Mouse (Mus musculus) hindbrain, embryonic 14.5 days (tissue): Measurements from ENCODE around the gene Smco2. TPM values are rescaled to one million over a fixed set of nuclear protein-coding genes. Genes with fewer than 3 reads are reported as not detected.

ENCODE experiments used
- ATAC-seq: fragments of 200-750 bp; cut with Nextera tagmentation; 2 replicates; pipeline ENCODE4 v1.8.0; 2017; ENCODE audit warnings: moderate number of reproducible peaks, mild to moderate bottlenecking, moderate TSS enrichment, moderate library complexity; ENCODE audit not compliant: low FRiP score
- DNase-seq: peaks from one replicate; pipeline ENCODE4 v3.0.0-alpha.2; 2015; ENCODE audit warnings: low spot score
- H3K27ac ChIP-seq: fragments of 300-500 bp; sonication (generic); 2 replicates; pipeline ENCODE4 v1.5.1; 2014; ENCODE audit warnings: mild to moderate bottlenecking, moderate library complexity
- H3K27me3 ChIP-seq: fragments of 300-500 bp; sonication (generic); 2 replicates; pipeline ENCODE4 v1.6.1; 2014; ENCODE audit warnings: mild to moderate bottlenecking, low read length, mixed read lengths; ENCODE audit not compliant: control insufficient read depth, insufficient read depth
- H3K36me3 ChIP-seq: fragments of 300-500 bp; sonication (generic); replicated peaks from 2 replicates; pipeline ENCODE4 v1.6.1; 2014; ENCODE audit not compliant: control insufficient read depth, insufficient read depth
- H3K4me1 ChIP-seq: fragments of 300-500 bp; sonication (generic); replicated peaks from 2 replicates; pipeline ENCODE4 v1.6.1; 2014; ENCODE audit warnings: antibody characterized with exemption, low read length, mixed read lengths; ENCODE audit not compliant: control insufficient read depth, insufficient read depth
- H3K4me2 ChIP-seq: fragments of 300-500 bp; sonication (generic); replicated peaks from 2 replicates; pipeline ENCODE4 v1.6.1; 2014; ENCODE audit warnings: mild to moderate bottlenecking, moderate library complexity
- H3K4me3 ChIP-seq: fragments of 300-500 bp; sonication (generic); replicated peaks from 2 replicates; pipeline ENCODE4 v1.5.1; 2014; ENCODE audit warnings: mild to moderate bottlenecking, low read length
- H3K9ac ChIP-seq: fragments of 300-500 bp; sonication (generic); 2 replicates; pipeline ENCODE4 v1.6.1; 2014
- H3K9me3 ChIP-seq: fragments of 300-500 bp; sonication (generic); 2 replicates; pipeline ENCODE4 v1.6.1; 2016; ENCODE audit warnings: low read length; ENCODE audit not compliant: control insufficient read depth
- WGBS: fragments of 180-500 bp; shearing (Covaris S2); extraction: QIAGEN DNeasy Blood & Tissue Kit; methylation state at CpG from one replicate; pipeline ENCODE4 v1.1.7; 2014; 5-methylcytosine and 5-hydroxymethylcytosine counted together
- polyA plus RNA-seq: library from polyadenylated mRNA; unstranded; fragments of >200 nt; fragmentation: Nextera tagmentation; extraction: Ambion mirVana; gene quantifications from 2 replicates; pipeline ENCODE4 v1.2.1, GENCODE M21; 2014

The Smco2 gene
- polyA plus RNA-seq, 1 experiment from 2014 or later: not detected

- ATAC-seq (peak; percentile 73), DNase-seq (no peak)
- Histone ChIP-seq H3K27ac (no peak overlapping the region), H3K36me3 (no peaks in the 10 kb centered on the region), H3K9me3 (no peaks in the 10 kb centered on the region), H3K4me2 (peak overlapping the region; percentile 94), H3K4me3 (peak overlapping the region; percentile 74), H3K4me1 (peaks cover 3% of the 10 kb centered on the region), H3K27me3 (peaks cover 10% of the 10 kb centered on the region; the same call in 1 of the 2 replicates), H3K9ac (peak overlapping the region; percentile 74)
- WGBS: 13% methylated on average over 15 of the region's 26 CpGs
Measured at GRCm38 (mm10) chr6:146888660-146889490, 39.0 kb downstream of the Smco2 start.

- Histone ChIP-seq H3K4me3 (no peak overlapping the region), H3K27me3 (peaks cover 10% of the 10 kb centered on the region; the same call in 1 of the 2 replicates), H3K4me1 (peaks cover 3% of the 10 kb centered on the region), H3K27ac (no peak overlapping the region), H3K4me2 (0 out of 2 replicates have a peak overlapping the region, but pooled peaks have one; percentile 15), H3K9me3 (no peaks in the 10 kb centered on the region), H3K9ac (no peak overlapping the region), H3K36me3 (no peaks in the 10 kb centered on the region)
- no peak for ATAC-seq
- 52% methylated on average over 2 of the region's 2 CpGs for WGBS
- no peak for DNase-seq
Measured at GRCm38 (mm10) chr6:146890215-146890614, 40.3 kb downstream of the Smco2 start.

- Histone ChIP-seq H3K4me3 (no peak overlapping the region), H3K9me3 (no peaks in the 10 kb centered on the region), H3K4me1 (peaks cover 3% of the 10 kb centered on the region), H3K36me3 (no peaks in the 10 kb centered on the region), H3K27ac (no peak overlapping the region), H3K27me3 (peaks cover 10% of the 10 kb centered on the region; the same call in 1 of the 2 replicates), H3K9ac (no peak overlapping the region), H3K4me2 (peak overlapping the region; percentile 15; the same call in 1 of the 2 replicates)
- ATAC-seq (no peak), DNase-seq (no peak)
Measured at GRCm38 (mm10) chr6:146890633-146891032, 40.7 kb downstream of the Smco2 start.

DNA sequence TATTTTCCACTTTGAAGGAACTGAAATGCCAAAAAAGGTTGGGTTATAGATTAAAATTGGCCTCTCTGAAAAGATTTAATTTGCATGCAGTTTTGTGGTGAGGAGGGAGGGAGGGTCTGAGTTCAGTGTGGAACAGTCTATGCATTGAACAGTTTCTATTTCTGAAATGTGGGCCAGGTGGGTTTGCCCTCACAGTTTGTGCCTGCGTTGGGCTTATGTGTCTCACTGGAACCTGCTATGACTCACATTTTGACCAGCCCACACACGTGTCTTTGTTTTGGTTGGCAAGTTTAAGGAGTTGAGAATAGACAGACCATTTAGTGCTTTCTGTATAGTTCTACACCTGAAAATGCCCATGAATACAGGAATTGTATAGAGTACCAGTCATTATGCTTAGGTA lies 44.0 kb downstream of the Smco2 start:
- Histone ChIP-seq H3K27ac (no peak overlapping the region), H3K4me2 (no peak overlapping the region), H3K9me3 (no peaks in the 10 kb centered on the region), H3K9ac (no peak overlapping the region), H3K36me3 (no peaks in the 10 kb centered on the region), H3K27me3 (peaks cover 6% of the 10 kb centered on the region; the same call in 1 of the 2 replicates), H3K4me1 (no peaks in the 10 kb centered on the region), H3K4me3 (no peak overlapping the region)
- ATAC-seq: no peak
- no peak for DNase-seq
- 78% methylated on average over 2 of the region's 2 CpGs for WGBS

GRCm38 (mm10) chr6:146898709-146899108 lies 48.8 kb downstream of the Smco2 start:
- no peaks in the 10 kb centered on the region for H3K36me3 ChIP-seq
- DNase-seq: no peak
- H3K27ac ChIP-seq: no peak overlapping the region
- no peak overlapping the region for H3K4me3 ChIP-seq
- H3K4me2 ChIP-seq: no peak overlapping the region
- H3K9me3 ChIP-seq: no peaks in the 10 kb centered on the region
- H3K4me1 ChIP-seq: no peaks in the 10 kb centered on the region
- no peak overlapping the region for H3K9ac ChIP-seq
- ATAC-seq: no peak
- WGBS: 86% methylated on average over 6 of the region's 6 CpGs
- H3K27me3 ChIP-seq: no peaks in the 10 kb centered on the region

- Histone ChIP-seq H3K4me3 (no peak overlapping the region), H3K27ac (no peak overlapping the region), H3K27me3 (no peaks in the 10 kb centered on the region), H3K4me2 (no peak overlapping the region), H3K36me3 (no peaks in the 10 kb centered on the region), H3K9me3 (no peaks in the 10 kb centered on the region), H3K9ac (no peak overlapping the region), H3K4me1 (no peaks in the 10 kb centered on the region)
- 85% methylated on average over 2 of the region's 2 CpGs for WGBS
- ATAC-seq (no peak), DNase-seq (no peak)
Measured at GRCm38 (mm10) chr6:146899647-146900046, 49.7 kb downstream of the Smco2 start.

DNA sequence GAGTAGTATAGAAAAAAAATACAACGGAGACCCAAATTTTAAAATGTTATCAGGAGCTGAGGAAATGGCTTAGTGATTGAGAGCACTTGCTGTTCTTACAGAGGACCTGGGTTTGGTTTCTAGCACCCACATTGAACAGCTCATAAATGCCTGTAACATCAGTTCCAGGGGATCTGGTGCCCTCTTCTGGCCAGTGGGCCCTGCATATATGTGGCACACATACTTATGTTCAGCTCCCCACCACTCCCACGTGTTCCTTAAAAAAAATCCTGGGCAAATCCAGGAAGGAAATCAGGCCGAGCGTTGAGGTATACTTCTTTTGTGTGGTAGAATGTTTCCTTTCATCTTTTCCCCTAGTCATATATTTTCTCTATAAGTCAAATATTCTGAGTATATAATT lies 52.0 kb downstream of the Smco2 start:
- Histone ChIP-seq H3K9ac (no peak overlapping the region), H3K9me3 (no peaks in the 10 kb centered on the region), H3K4me1 (no peaks in the 10 kb centered on the region), H3K36me3 (no peaks in the 10 kb centered on the region), H3K27me3 (no peaks in the 10 kb centered on the region), H3K4me2 (no peak overlapping the region), H3K27ac (no peak overlapping the region), H3K4me3 (no peak overlapping the region)
- DNase-seq (no peak), ATAC-seq (no peak)
- 92% methylated on average over 4 of the region's 4 CpGs for WGBS

GRCm38 (mm10) chr6:146903632-146904031 lies 53.7 kb downstream of the Smco2 start:
- Histone ChIP-seq H3K4me3 (no peak overlapping the region), H3K4me2 (no peak overlapping the region), H3K4me1 (no peaks in the 10 kb centered on the region), H3K27ac (no peak overlapping the region), H3K9me3 (no peaks in the 10 kb centered on the region), H3K27me3 (no peaks in the 10 kb centered on the region), H3K9ac (no peak overlapping the region), H3K36me3 (no peaks in the 10 kb centered on the region)
- 82% methylated on average over 2 of the region's 2 CpGs for WGBS
- DNase-seq (no peak), ATAC-seq (no peak)

DNA sequence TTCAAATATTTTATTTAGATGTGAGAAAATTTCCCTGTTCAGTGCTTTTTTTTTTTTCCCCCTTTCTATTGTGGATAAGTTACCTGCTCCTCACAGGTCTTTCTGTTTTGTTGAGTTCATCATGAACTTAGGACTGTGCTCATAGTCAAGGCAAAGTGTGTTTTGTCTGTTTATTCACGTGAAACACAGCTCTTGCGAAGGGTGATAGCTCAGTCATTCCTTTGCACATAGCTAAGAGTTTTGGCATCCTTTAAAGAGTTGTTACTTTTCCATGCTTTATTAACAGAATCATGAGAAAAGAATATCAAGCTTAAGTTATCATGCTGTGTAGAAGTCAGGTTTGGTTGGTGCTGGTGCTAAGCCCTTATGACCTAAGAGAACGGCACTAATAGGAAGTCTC lies 54.8 kb downstream of the Smco2 start:
- Histone ChIP-seq H3K4me1 (no peaks in the 10 kb centered on the region), H3K9me3 (no peaks in the 10 kb centered on the region), H3K36me3 (no peaks in the 10 kb centered on the region), H3K27ac (no peak overlapping the region), H3K4me2 (no peak overlapping the region), H3K4me3 (no peak overlapping the region), H3K27me3 (no peaks in the 10 kb centered on the region), H3K9ac (no peak overlapping the region)
- 87% methylated on average over 3 of the region's 3 CpGs for WGBS
- DNase-seq: no peak
- no peak for ATAC-seq
